Mouse (Mus musculus): ENCODE data around the gene Sox1. TPM values are rescaled to one million over a fixed set of nuclear protein-coding genes. Genes with fewer than 3 reads are reported as not detected.

Gene Sox1
- polyA plus RNA-seq, 1 experiment from 2014 or later: 3.8 TPM

DNA sequence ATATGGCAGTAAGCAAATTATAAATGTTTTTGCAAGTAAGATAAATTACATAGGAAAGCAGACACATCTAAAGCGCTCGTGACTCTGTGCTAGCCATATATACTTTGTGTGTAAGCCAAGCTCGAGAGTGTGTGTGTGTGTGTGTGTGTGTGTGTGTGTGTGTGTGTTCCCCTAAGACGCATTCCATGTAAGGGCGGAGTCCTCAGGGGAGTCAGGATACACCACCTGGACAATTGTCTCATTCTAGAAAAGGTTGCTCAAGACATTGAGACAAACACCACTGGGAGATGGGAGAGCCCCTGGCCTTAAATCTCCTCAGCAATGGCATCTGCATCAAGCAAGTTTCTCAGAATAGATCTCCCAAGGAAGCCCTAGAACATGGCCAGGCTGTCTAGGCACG lies 42.9 kb downstream of the Sox1 start:
- whole genome bisulfite sequencing: 91% methylated on average over 6 of the region's 6 CpGs
- H3K9me3 ChIP-seq (ENCODE audit: control insufficient read depth, low read length): no peaks in the 10 kb centered on the region
- DNase-seq (no peak), ATAC-seq (ENCODE audit: low FRiP score, low TSS enrichment) (no peak)
- H3K27ac ChIP-seq (replicated peaks; ENCODE audit: low read depth, low read length): no peak overlapping the region
- H3K36me3 ChIP-seq (ENCODE audit: control insufficient read depth, insufficient read depth, low read length): no peaks in the 10 kb centered on the region
- H3K4me1 ChIP-seq (ENCODE audit: control insufficient read depth, insufficient read depth, low read length): 0 out of 2 replicates have a peak, but pooled peaks cover 2% of the 10 kb centered on the region
- H3K4me3 ChIP-seq (replicated peaks; ENCODE audit: low read depth, low read length): no peak overlapping the region
- H3K27me3 ChIP-seq (ENCODE audit: control insufficient read depth, insufficient read depth, low read length): peaks cover 4% of the 10 kb centered on the region; the same call in 1 of the 2 replicates
- no peak overlapping the region for H3K9ac ChIP-seq (replicated peaks; ENCODE audit: low read length)
- no peak overlapping the region for H3K4me2 ChIP-seq (ENCODE audit: low read length)

DNA sequence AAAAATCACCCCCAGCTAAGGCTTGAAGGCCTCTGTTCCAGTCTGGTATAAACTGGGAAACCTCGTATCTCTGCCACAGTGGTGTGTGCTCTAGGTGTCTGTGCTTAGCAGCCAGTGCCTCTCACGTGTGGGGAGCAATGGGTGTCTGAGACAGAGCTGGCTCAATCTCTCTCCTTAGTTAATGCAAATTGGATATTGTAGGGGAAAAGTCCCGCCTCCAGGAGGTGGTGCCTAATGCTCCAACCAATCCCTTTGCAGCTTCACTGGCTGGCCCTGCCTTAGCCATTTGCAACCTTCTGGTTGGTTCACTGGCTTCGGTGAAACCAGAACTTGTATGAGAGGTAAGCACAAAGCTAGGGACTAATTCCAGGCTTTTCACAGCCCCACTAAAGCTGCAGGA lies 43.9 kb downstream of the Sox1 start:
- DNase-seq: peak; percentile 52
- H3K9ac ChIP-seq (replicated peaks; ENCODE audit: low read length): no peak overlapping the region
- H3K4me1 ChIP-seq (ENCODE audit: control insufficient read depth, insufficient read depth, low read length): no peaks in the 10 kb centered on the region
- no peak overlapping the region for H3K4me2 ChIP-seq (ENCODE audit: low read length)
- peaks cover under 1% of the 10 kb centered on the region; the same call in 1 of the 2 replicates for H3K27me3 ChIP-seq (ENCODE audit: control insufficient read depth, insufficient read depth, low read length)
- no peak overlapping the region for H3K4me3 ChIP-seq (replicated peaks; ENCODE audit: low read depth, low read length)
- H3K36me3 ChIP-seq (ENCODE audit: control insufficient read depth, insufficient read depth, low read length): no peaks in the 10 kb centered on the region
- no peak for ATAC-seq (ENCODE audit: low FRiP score, low TSS enrichment)
- no peaks in the 10 kb centered on the region for H3K9me3 ChIP-seq (ENCODE audit: control insufficient read depth, low read length)
- H3K27ac ChIP-seq (replicated peaks; ENCODE audit: low read depth, low read length): no peak overlapping the region
- WGBS: 37% methylated on average over 4 of the region's 4 CpGs

DNA sequence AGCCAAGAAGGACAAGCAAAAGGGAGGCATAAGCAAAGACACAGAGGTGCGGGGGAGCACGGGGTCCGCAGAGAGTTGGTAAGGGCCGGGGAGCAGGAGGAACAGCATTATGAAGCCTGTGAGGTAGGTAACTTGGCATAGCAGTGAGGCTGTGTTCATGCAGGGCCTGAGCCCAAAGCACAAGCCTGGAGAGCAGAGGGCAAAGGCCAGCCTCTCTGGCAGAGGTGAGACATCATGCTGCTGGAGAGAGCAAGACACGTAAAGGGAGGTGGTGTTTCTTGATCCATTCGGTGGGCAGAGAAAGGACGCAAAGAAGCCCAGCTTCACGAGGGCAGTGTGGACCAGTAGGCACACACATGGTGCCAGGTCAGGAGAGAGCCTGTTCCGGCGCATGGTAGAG lies 44.8 kb downstream of the Sox1 start:
- no peak overlapping the region for H3K4me3 ChIP-seq (replicated peaks; ENCODE audit: low read depth, low read length)
- no peak overlapping the region for H3K9ac ChIP-seq (replicated peaks; ENCODE audit: low read length)
- no peak overlapping the region for H3K27ac ChIP-seq (replicated peaks; ENCODE audit: low read depth, low read length)
- peaks cover 2% of the 10 kb centered on the region; the same call in 1 of the 2 replicates for H3K27me3 ChIP-seq (ENCODE audit: control insufficient read depth, insufficient read depth, low read length)
- no peak for ATAC-seq (ENCODE audit: low FRiP score, low TSS enrichment)
- no peaks in the 10 kb centered on the region for H3K36me3 ChIP-seq (ENCODE audit: control insufficient read depth, insufficient read depth, low read length)
- DNase-seq: no peak
- no peak overlapping the region for H3K4me2 ChIP-seq (ENCODE audit: low read length)
- no peaks in the 10 kb centered on the region for H3K4me1 ChIP-seq (ENCODE audit: control insufficient read depth, insufficient read depth, low read length)
- H3K9me3 ChIP-seq (ENCODE audit: control insufficient read depth, low read length): no peaks in the 10 kb centered on the region
- 94% methylated on average over 10 of the region's 10 CpGs for WGBS

DNA sequence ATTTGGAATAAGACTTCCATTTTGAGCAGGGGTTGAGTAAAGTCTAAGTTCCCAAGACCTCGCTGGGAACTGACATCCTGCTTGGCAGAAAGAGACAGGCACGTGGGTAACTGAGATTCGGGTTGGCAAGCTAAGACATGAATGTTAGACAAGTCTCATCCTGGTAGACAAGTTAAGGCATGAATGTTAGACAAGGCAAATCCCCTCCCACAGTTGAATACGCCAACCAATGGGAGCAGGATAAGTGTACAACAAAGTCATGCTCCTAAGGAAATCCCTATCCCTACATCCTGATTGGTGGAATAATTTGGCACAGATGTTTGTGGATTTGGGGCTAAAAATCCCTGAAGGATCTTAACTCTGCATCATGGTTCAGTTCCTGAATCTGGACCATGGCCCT lies 45.9 kb downstream of the Sox1 start:
- H3K4me3 ChIP-seq (replicated peaks; ENCODE audit: low read depth, low read length): no peak overlapping the region
- no peaks in the 10 kb centered on the region for H3K9me3 ChIP-seq (ENCODE audit: control insufficient read depth, low read length)
- H3K27ac ChIP-seq (replicated peaks; ENCODE audit: low read depth, low read length): no peak overlapping the region
- peaks cover 4% of the 10 kb centered on the region for H3K4me1 ChIP-seq (ENCODE audit: control insufficient read depth, insufficient read depth, low read length)
- WGBS: 97% methylated on average over 4 of the region's 4 CpGs
- H3K36me3 ChIP-seq (ENCODE audit: control insufficient read depth, insufficient read depth, low read length): no peaks in the 10 kb centered on the region
- no peak for DNase-seq
- no peak overlapping the region for H3K9ac ChIP-seq (replicated peaks; ENCODE audit: low read length)
- no peak for ATAC-seq (ENCODE audit: low FRiP score, low TSS enrichment)
- H3K4me2 ChIP-seq (ENCODE audit: low read length): no peak overlapping the region
- peaks cover 5% of the 10 kb centered on the region; the same call in 1 of the 2 replicates for H3K27me3 ChIP-seq (ENCODE audit: control insufficient read depth, insufficient read depth, low read length)

DNA sequence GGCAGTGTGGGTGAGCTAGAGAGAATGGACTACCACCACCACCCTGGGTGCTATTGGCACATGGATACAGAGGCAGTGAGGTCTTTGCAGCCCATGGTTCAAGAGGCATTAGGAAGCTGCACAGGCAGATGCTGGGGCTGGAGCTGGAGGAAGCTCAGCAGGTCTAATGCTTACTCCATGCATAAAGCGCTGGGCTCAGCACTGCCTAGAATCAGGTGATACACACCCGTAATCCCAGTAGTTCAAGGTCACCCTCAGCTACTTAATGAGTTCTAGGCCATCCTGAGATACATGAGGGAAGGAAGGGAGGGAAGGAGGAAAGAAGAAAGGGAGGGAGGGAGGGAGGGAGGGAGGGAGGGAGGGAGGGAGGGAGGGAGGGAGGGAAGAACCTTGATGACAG lies 50.2 kb downstream of the Sox1 start:
- WGBS: 79% methylated on average over 2 of the region's 2 CpGs
- H3K4me1 ChIP-seq (ENCODE audit: control insufficient read depth, insufficient read depth, low read length): peaks cover 10% of the 10 kb centered on the region
- no peaks in the 10 kb centered on the region for H3K36me3 ChIP-seq (ENCODE audit: control insufficient read depth, insufficient read depth, low read length)
- no peak overlapping the region for H3K4me2 ChIP-seq (ENCODE audit: low read length)
- H3K9ac ChIP-seq (replicated peaks; ENCODE audit: low read length): no peak overlapping the region
- ATAC-seq (ENCODE audit: low FRiP score, low TSS enrichment): no peak
- no peaks in the 10 kb centered on the region for H3K9me3 ChIP-seq (ENCODE audit: control insufficient read depth, low read length)
- DNase-seq: no peak
- no peak overlapping the region for H3K4me3 ChIP-seq (replicated peaks; ENCODE audit: low read depth, low read length)
- no peak overlapping the region for H3K27ac ChIP-seq (replicated peaks; ENCODE audit: low read depth, low read length)
- H3K27me3 ChIP-seq (ENCODE audit: control insufficient read depth, insufficient read depth, low read length): peaks cover 6% of the 10 kb centered on the region; the same call in 1 of the 2 replicates

DNA sequence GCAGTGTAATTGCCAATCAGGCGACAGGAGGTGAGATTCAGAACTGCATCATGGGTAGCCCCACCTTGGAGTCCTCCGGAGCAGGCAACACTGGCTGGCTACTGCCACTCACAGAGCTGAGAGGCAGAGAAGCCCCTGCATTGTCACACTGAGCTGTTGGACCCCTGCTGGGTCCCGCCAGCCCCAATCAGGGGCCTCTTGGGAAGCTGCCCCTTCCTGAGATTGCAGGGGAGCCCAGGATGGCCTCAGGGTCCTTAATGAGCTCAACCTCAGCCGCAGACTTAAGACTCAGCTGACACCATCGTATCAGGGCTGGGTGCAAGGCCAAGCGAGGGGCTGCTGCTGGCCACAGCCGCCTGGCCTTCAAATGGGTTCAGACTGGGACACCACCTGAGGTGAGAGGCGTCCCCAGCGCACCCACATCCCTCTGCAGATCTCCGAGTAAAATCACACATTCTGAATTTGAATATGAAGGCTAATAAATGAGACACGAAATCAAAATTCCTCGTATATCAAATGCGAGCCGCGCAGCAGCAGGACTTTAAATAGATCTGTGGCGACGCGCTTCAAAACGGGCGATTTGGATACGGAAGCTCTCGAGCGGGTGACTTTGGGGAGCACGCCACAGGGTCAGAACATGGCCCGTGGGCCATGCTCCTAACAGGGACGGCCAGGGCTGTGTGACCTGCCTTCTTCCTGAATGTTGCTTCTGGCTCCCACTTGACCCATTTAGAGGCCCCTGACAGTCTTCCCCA lies 51.0 kb downstream of the Sox1 start:
- H3K4me1 ChIP-seq (ENCODE audit: control insufficient read depth, insufficient read depth, low read length): peaks cover 10% of the 10 kb centered on the region
- peak overlapping the region; percentile 26; the same call in 1 of the 2 replicates for H3K9ac ChIP-seq (replicated peaks; ENCODE audit: low read length)
- no peak overlapping the region for H3K27ac ChIP-seq (replicated peaks; ENCODE audit: low read depth, low read length)
- peak overlapping the region; percentile 50 for H3K4me2 ChIP-seq (ENCODE audit: low read length)
- no peaks in the 10 kb centered on the region for H3K36me3 ChIP-seq (ENCODE audit: control insufficient read depth, insufficient read depth, low read length)
- H3K9me3 ChIP-seq (ENCODE audit: control insufficient read depth, low read length): no peaks in the 10 kb centered on the region
- DNase-seq: peak; percentile 59
- WGBS: 4% methylated on average over 26 of the region's 26 CpGs
- peak; percentile 31; the same call in 1 of the 2 replicates for ATAC-seq (ENCODE audit: low FRiP score, low TSS enrichment)
- peaks cover 6% of the 10 kb centered on the region; the same call in 1 of the 2 replicates for H3K27me3 ChIP-seq (ENCODE audit: control insufficient read depth, insufficient read depth, low read length)
- peak overlapping the region; percentile 17 for H3K4me3 ChIP-seq (replicated peaks; ENCODE audit: low read depth, low read length)

Small RNA genes lying within 50 kb of the gene (microRNA-seq; reads per million reads assigned to microRNA genes)
- gene Gm25239: not detected

Other genes starting within 250 kb of the Sox1 start
- not detected in 2 replicates for gene A230072I06Rik, start 116.5 kb upstream of the Sox1 start, polyA plus RNA-seq (2014; fragmentation: Nextera tagmentation; extraction: Ambion mirVana)
- not detected in 2 replicates for gene Spaca7, start 177.7 kb downstream of the Sox1 start, polyA plus RNA-seq (2014; fragmentation: Nextera tagmentation; extraction: Ambion mirVana)

All from midbrain, embryonic 14.5 days (tissue).